Mouse (Mus musculus) midbrain, embryonic 15.5 days (tissue): ENCODE results near the gene Gm37240. TPM values are rescaled to one million over a fixed set of nuclear protein-coding genes. Genes with fewer than 3 reads are reported as not detected.

Experiments used
- ATAC-seq: fragments of 200-750 bp; cut with Nextera tagmentation; replicated peaks from 2 replicates; pipeline ENCODE4 v1.8.0; 2017; ENCODE audit warnings: moderate TSS enrichment
- H3K27ac ChIP-seq: fragments of 300-500 bp; sonication (generic); 2 replicates; pipeline ENCODE4 v1.5.1; 2015; ENCODE audit warnings: mild to moderate bottlenecking, inconsistent platforms
- H3K27me3 ChIP-seq: fragments of 300-500 bp; sonication (generic); replicated peaks from 2 replicates; pipeline ENCODE4 v1.6.1; 2015; ENCODE audit warnings: inconsistent platforms
- H3K36me3 ChIP-seq: fragments of 300-500 bp; sonication (generic); replicated peaks from 2 replicates; pipeline ENCODE4 v1.6.1; 2015; ENCODE audit warnings: inconsistent platforms
- H3K4me1 ChIP-seq: fragments of 300-500 bp; sonication (generic); 2 replicates; pipeline ENCODE4 v1.6.1; 2015; ENCODE audit warnings: inconsistent platforms
- H3K4me2 ChIP-seq: fragments of 300-500 bp; sonication (generic); 2 replicates; pipeline ENCODE4 v1.6.1; 2015; ENCODE audit warnings: inconsistent platforms, mild to moderate bottlenecking, moderate library complexity
- H3K4me3 ChIP-seq: fragments of 300-500 bp; sonication (generic); 2 replicates; pipeline ENCODE4 v1.5.1; 2015; ENCODE audit warnings: mild to moderate bottlenecking, inconsistent platforms
- H3K9ac ChIP-seq: fragments of 300-500 bp; sonication (generic); 2 replicates; pipeline ENCODE4 v1.6.1; 2015; ENCODE audit warnings: mild to moderate bottlenecking, inconsistent platforms
- H3K9me3 ChIP-seq: fragments of 300-500 bp; sonication (generic); 2 replicates; pipeline ENCODE4 v1.6.1; 2016; ENCODE audit warnings: inconsistent platforms
- WGBS: fragments of 180-500 bp; shearing (Covaris S2); methylation state at CpG from one replicate; pipeline ENCODE4 v1.1.7; 2015; ENCODE audit warnings: mixed read lengths; 5-methylcytosine and 5-hydroxymethylcytosine counted together
- polyA plus RNA-seq: library from polyadenylated mRNA; unstranded; fragments of >200 nt; fragmentation: Nextera tagmentation; extraction: Ambion mirVana; gene quantifications from 2 replicates; pipeline ENCODE4 v1.2.1, GENCODE M21; 2015

Gene Gm37240
- polyA plus RNA-seq, 1 experiment from 2014 or later: 0.40 TPM

DNA sequence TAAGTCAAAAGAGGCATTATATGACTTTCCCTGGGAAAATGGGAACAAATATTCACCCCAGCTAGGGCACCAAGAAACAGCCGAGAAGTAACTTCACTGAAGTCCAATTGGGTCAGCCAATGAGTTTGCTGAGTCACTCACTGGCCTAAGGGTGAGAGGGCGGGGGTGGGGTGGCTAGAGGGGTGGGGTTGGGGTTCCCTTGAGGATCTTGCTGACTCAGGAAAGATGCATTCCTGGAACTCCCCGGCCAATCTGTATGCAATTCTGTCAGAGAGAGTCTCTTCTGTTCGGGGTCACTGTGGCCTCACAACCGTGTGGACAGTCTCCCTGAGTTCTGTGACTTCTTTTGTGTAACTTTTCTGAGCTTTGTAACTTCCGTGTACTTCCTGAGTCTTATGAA is 635.7 kb downstream of the Gm37240 start:
- no peak for ATAC-seq
- Histone ChIP-seq H3K9me3 (no peaks in the 10 kb centered on the region), H3K4me1 (no peaks in the 10 kb centered on the region), H3K27ac (no peak overlapping the region), H3K36me3 (no peaks in the 10 kb centered on the region), H3K4me3 (no peak overlapping the region), H3K9ac (no peak overlapping the region), H3K27me3 (no peaks in the 10 kb centered on the region), H3K4me2 (no peak overlapping the region)
- 88% methylated on average over 6 of the region's 6 CpGs for WGBS

DNA sequence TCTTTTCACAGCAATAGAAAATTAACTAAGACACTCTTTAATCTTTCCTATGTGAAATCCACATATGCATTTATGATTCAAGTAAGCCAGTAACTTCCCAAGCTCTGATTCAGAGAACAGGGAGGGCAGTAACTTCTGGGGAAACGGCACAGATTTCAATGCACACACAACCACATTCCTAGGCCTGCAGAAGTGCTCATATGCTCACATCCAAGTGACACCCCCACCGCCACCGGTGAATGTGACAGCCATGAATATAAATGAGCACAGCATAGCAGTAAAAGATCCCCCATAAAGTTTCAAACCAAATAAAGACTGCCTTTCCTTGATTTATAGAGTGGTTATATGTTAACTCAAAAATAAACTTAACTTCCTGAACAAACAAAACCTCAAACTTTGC is 641.2 kb downstream of the Gm37240 start:
- 91% methylated on average over 3 of the region's 3 CpGs for WGBS
- ATAC-seq: no peak
- no peak overlapping the region for H3K27ac ChIP-seq

DNA sequence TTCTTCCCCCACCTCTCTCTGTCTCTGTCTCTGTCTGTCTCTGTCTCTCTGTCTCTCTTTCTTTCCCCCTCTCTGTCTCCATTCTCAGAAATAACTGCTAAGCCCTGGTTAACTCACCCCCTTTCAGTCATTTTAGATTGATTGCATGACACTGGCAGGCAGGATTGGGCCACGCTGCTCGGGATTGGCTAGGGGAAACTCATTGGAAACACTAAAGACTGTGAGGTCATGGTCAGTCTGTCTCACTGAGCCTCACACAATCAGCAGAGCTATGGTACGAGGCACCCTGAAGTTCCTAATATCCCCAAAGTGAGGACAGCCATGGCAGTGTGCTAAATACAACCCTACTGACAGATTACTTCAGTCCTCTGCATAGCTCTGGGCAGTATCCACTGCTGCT is 650.8 kb downstream of the Gm37240 start:
- no peaks in the 10 kb centered on the region for H3K36me3 ChIP-seq
- 82% methylated on average over 3 of the region's 3 CpGs for WGBS

More for the DNA sequence above, 641.2 kb downstream of the Gm37240 start:
- H3K4me1 ChIP-seq: no peaks in the 10 kb centered on the region
- no peak overlapping the region for H3K4me2 ChIP-seq
- H3K4me3 ChIP-seq: no peak overlapping the region
- H3K27me3 ChIP-seq: no peaks in the 10 kb centered on the region
- H3K36me3 ChIP-seq: no peaks in the 10 kb centered on the region
- no peak overlapping the region for H3K9ac ChIP-seq
- no peaks in the 10 kb centered on the region for H3K9me3 ChIP-seq

DNA sequence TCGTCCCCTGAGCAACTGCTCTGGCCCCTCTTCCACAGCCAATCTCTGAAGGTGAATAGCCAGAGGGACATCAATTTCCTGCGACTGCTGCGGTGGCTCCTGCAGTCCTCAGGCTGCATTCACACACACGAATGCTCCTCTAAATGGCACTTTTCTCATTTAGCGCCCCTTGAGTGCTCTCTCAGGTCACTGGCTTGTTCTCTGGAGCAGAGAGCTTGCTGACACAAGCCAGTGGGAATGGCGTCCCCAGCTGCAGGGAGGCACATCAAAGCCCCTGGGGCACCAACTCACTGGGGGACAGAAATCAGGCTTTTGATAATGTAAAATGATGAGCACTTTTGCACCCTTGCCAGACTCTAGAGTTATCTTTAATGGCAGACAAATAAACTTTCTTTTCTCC is 654.5 kb downstream of the Gm37240 start:
- H3K36me3 ChIP-seq: no peaks in the 10 kb centered on the region
- no peaks in the 10 kb centered on the region for H3K27me3 ChIP-seq
- H3K4me3 ChIP-seq: no peak overlapping the region
- no peak overlapping the region for H3K9ac ChIP-seq
- no peak overlapping the region for H3K4me2 ChIP-seq
- WGBS: 47% methylated on average over 6 of the region's 6 CpGs
- no peaks in the 10 kb centered on the region for H3K4me1 ChIP-seq
- H3K27ac ChIP-seq: no peak overlapping the region
- no peaks in the 10 kb centered on the region for H3K9me3 ChIP-seq
- ATAC-seq: no peak

More for the DNA sequence above, 650.8 kb downstream of the Gm37240 start:
- no peak overlapping the region for H3K9ac ChIP-seq
- H3K27ac ChIP-seq: no peak overlapping the region
- H3K27me3 ChIP-seq: no peaks in the 10 kb centered on the region
- no peak overlapping the region for H3K4me3 ChIP-seq
- no peaks in the 10 kb centered on the region for H3K4me1 ChIP-seq
- ATAC-seq: no peak
- H3K9me3 ChIP-seq: no peaks in the 10 kb centered on the region
- no peak overlapping the region for H3K4me2 ChIP-seq

DNA sequence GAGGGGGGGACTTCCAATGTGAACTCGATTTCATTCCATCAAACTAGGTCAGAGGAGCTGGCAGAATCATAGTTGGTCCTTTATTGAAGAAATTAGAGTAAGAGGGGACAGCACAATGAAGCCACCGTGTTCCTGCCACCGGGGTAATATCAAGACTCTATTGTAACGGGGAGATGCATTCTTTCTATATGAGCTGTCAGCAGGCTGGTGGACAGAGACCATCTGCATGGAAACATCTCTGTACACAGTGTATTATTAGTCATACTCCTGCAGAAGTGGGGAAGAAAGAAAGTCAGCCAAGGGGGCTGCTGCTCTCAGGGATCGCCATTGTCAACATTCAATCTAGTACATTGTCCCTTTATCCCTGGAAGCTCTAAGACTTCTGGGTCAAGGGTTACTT is 665.3 kb downstream of the Gm37240 start:
- H3K4me2 ChIP-seq: no peak overlapping the region
- H3K27me3 ChIP-seq: no peaks in the 10 kb centered on the region
- H3K9ac ChIP-seq: no peak overlapping the region
- H3K27ac ChIP-seq: no peak overlapping the region
- 79% methylated on average over 5 of the region's 5 CpGs for WGBS
- no peak overlapping the region for H3K4me3 ChIP-seq
- H3K36me3 ChIP-seq: no peaks in the 10 kb centered on the region
- ATAC-seq: no peak
- no peaks in the 10 kb centered on the region for H3K4me1 ChIP-seq
- H3K9me3 ChIP-seq: no peaks in the 10 kb centered on the region

DNA sequence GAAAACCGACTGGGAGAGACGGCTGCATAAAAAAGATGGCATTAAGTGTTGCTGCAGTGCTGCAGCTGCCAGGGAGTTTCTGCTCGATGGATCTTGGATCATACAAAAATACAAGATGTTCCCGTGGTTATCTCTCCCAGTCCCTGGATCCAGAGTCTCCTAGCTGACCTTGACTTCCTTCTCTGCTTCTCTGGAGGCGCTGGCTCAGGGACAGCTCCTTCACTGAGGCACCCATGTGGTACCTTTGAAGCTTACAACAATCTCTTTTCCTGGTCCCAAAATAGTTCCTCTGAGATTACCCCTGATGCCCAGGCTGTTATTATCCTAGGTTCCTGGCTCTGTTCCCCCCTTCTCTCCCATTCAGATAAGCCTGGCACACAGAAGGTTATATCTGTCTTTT is 672.4 kb downstream of the Gm37240 start:
- H3K27me3 ChIP-seq: no peaks in the 10 kb centered on the region
- no peak for ATAC-seq
- no peak overlapping the region for H3K9ac ChIP-seq
- no peak overlapping the region for H3K27ac ChIP-seq
- no peaks in the 10 kb centered on the region for H3K4me1 ChIP-seq
- H3K36me3 ChIP-seq: no peaks in the 10 kb centered on the region
- H3K4me2 ChIP-seq: no peak overlapping the region
- no peak overlapping the region for H3K4me3 ChIP-seq
- H3K9me3 ChIP-seq: no peaks in the 10 kb centered on the region
- 80% methylated on average over 5 of the region's 5 CpGs for WGBS

DNA sequence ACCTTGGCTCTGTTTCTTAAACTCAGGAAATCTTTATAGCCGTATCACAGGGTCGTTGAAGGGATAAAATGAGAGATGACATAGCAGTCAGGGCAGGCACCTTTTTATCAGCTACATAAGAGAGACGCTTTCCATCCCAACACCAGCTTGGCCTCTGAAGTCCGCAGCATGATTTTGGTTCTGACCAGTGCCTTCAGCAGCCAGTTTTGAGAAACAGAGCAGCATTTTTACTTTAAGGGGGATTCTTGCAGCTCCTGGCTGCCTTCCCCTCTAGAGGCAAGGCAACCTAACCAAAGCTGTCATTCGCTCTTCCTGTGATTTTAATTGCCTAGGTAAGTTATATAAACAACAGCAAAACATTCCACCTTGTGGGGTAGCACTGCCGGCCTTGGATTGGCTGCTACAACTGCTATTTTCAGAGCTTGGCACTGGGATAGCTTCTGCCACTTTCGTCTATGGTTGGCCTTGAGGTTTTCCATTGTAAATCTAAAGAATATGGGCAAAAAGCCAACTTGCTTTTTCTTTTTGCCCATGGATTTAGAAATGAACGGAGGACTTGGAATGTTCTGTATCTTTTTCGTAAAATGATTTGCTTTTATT is 674.5 kb downstream of the Gm37240 start:
- H3K9me3 ChIP-seq: no peaks in the 10 kb centered on the region
- 80% methylated on average over 9 of the region's 9 CpGs for WGBS
- no peak overlapping the region for H3K9ac ChIP-seq
- H3K4me2 ChIP-seq: no peak overlapping the region
- H3K4me1 ChIP-seq: no peaks in the 10 kb centered on the region
- ATAC-seq: no peak
- no peaks in the 10 kb centered on the region for H3K36me3 ChIP-seq
- H3K27me3 ChIP-seq: no peaks in the 10 kb centered on the region
- no peak overlapping the region for H3K27ac ChIP-seq
- H3K4me3 ChIP-seq: no peak overlapping the region

DNA sequence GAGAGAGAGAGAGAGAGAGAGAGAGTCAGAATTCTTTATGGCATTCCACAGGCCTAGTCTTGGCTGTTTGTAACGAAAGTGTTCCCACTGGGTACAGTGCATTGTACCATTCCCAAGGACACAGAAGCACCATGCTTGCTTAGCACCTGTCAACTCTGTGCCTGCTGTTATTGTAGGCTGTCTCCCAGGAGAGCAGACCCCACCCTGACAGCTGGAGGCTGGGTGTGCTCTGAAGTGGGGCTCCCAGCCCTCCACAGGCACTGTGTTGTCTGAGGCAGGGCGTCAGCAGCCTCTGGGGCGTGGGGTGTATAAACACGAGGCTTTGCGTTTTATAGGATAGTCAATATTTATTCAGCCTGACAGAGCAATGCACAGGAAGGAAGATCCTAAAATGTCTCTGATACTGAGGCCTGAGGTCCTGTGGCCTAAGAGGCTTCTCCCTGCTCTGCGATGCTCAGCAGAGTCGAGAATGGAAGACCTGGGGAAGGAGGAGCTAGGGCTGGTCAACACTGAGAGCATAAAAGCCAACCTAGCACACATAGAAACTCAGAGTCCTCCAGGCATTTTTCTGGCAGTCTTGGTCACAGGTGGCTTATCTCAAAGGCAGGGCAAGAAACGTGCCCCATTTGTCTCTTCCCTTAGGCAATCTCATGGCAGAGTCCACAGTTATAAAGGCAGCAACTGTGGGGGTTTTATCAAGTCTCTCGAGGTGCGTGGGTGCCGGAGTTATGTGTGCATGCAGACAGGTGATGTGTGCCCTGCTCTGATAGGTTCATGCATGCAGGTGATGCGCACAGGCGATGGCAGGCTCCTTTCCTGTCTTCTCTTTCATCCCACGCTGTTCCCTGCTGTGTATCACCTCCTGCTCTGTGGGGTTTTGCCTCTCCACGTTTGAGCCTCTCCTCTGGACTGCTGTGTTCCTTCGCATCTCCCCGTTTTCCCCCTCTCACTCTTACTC is 677.2 kb downstream of the Gm37240 start:
- no peaks in the 10 kb centered on the region for H3K36me3 ChIP-seq
- no peak for ATAC-seq
- no peak overlapping the region for H3K27ac ChIP-seq
- H3K4me3 ChIP-seq: no peak overlapping the region
- H3K4me1 ChIP-seq: no peaks in the 10 kb centered on the region
- H3K27me3 ChIP-seq: no peaks in the 10 kb centered on the region
- WGBS: 71% methylated on average over 17 of the region's 17 CpGs
- no peaks in the 10 kb centered on the region for H3K9me3 ChIP-seq
- no peak overlapping the region for H3K4me2 ChIP-seq
- H3K9ac ChIP-seq: no peak overlapping the region

DNA sequence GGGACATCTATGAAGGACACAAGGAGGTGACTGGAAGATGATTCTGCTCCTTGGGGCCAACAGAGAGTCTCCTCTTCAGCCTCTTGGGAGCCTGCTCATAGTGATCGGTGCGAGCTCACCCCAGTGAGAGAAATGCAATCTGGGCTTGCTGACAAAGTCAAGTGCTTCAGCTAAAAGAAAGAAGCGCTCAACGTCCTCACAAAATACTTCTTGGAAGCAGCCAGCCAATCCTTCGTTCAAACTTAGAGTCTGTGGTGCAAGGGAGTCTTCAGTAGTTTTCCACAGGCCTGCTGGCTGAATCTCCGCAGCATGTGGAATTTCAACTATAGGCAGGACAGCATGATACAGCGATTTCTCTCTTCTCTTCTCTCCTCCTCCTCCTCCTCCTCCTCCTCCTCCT is 680.8 kb downstream of the Gm37240 start:
- Histone ChIP-seq H3K27ac (no peak overlapping the region), H3K4me1 (no peaks in the 10 kb centered on the region), H3K4me3 (no peak overlapping the region), H3K36me3 (no peaks in the 10 kb centered on the region), H3K27me3 (no peaks in the 10 kb centered on the region), H3K9ac (no peak overlapping the region), H3K4me2 (no peak overlapping the region), H3K9me3 (no peaks in the 10 kb centered on the region)
- 90% methylated on average over 7 of the region's 7 CpGs for WGBS
- no peak for ATAC-seq

DNA sequence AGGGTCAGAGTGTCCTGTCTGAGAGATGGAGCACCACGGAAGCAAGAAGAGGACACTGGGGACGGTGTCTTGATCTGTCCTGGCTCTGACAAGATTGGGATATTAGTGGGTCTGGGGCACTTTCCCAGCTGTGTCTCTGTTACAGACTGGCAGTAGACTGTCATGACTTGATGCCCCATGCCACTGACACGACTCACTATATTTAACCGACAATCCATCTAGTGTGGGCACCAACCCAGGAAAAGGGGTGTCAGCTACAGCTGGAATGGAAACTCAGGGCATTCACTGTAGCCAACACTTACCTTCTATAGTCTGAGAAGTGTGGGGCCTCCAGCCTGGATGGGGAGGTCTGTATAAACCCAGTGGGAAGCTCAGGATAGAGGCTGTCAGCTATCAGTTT is 681.4 kb downstream of the Gm37240 start:
- H3K4me1 ChIP-seq: no peaks in the 10 kb centered on the region
- no peaks in the 10 kb centered on the region for H3K9me3 ChIP-seq
- 90% methylated on average over 4 of the region's 4 CpGs for WGBS
- no peak overlapping the region for H3K4me2 ChIP-seq
- no peak overlapping the region for H3K4me3 ChIP-seq
- ATAC-seq: no peak
- no peak overlapping the region for H3K9ac ChIP-seq
- no peak overlapping the region for H3K27ac ChIP-seq
- no peaks in the 10 kb centered on the region for H3K36me3 ChIP-seq
- no peaks in the 10 kb centered on the region for H3K27me3 ChIP-seq

DNA sequence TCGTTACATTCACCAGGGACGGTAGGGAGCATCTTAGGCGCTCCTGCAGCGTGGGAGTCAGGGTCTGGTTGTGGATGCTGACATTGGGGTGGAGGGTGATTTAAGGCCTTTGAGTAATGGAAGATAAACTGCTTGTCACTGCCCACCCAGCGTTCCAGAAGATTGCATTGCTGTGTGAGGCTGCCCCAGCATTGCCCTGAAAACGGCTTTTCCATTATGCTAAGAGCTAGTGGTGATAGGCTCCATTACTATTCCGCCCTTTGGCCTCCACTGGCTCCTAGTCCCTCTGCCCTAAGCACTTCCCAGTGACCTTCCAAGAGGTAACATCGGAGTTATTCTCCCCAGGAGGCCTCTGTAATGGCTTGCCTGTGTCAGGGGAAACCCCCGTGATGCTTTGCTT is 683.7 kb downstream of the Gm37240 start:
- Histone ChIP-seq H3K4me2 (no peak overlapping the region), H3K4me3 (no peak overlapping the region), H3K9ac (no peak overlapping the region), H3K36me3 (no peaks in the 10 kb centered on the region), H3K27me3 (no peaks in the 10 kb centered on the region), H3K27ac (no peak overlapping the region), H3K9me3 (no peaks in the 10 kb centered on the region), H3K4me1 (no peaks in the 10 kb centered on the region)
- WGBS: 68% methylated on average over 9 of the region's 9 CpGs
- ATAC-seq: no peak

DNA sequence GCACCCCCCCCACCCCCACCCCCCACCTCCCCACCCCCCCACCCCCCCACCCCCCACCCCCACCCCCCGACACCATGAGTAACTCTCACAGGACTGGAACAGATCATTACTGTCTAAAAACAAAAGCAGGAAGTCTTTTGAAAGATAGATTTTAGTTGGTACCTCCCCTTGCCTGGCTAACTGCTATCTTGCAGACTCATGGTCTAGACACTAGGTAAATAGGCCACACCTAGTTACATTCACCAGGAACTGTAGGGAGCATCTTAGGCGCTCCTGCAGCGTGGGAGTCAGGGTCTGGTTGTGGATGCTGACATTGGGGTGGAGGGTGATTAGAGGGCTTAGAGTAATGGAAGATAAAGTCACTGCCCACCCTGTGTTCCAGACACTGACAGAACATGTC is 684.6 kb downstream of the Gm37240 start:
- H3K4me1 ChIP-seq: no peaks in the 10 kb centered on the region
- 80% methylated on average over 3 of the region's 3 CpGs for WGBS

DNA sequence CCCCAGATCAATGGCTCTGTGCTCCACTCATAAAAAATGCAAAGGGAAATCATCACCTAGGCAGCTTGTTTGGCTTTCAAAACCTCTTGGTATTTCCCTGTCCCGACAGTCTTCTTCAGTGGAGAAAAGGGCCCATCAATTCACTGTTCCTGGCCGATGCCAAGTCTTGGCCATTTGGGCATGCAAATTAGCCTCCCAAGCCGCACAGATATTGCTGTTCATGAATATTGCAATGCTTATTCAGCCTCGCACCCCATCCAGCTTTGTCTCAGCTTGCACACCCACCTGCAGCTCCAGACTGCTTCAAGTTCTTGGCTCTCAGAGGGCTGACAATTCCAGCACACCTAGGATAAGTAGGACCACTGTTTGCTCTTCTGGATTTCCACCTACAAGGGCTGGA is 685.5 kb downstream of the Gm37240 start:
- no peak overlapping the region for H3K9ac ChIP-seq
- no peaks in the 10 kb centered on the region for H3K36me3 ChIP-seq
- no peaks in the 10 kb centered on the region for H3K9me3 ChIP-seq
- no peak overlapping the region for H3K4me3 ChIP-seq
- no peak for ATAC-seq
- WGBS: 42% methylated on average over 4 of the region's 4 CpGs
- no peaks in the 10 kb centered on the region for H3K4me1 ChIP-seq
- H3K27ac ChIP-seq: no peak overlapping the region
- H3K27me3 ChIP-seq: no peaks in the 10 kb centered on the region
- H3K4me2 ChIP-seq: no peak overlapping the region

More for the DNA sequence above, 684.6 kb downstream of the Gm37240 start:
- Histone ChIP-seq H3K27ac (no peak overlapping the region), H3K27me3 (no peaks in the 10 kb centered on the region), H3K4me2 (no peak overlapping the region), H3K9me3 (no peaks in the 10 kb centered on the region), H3K9ac (no peak overlapping the region), H3K36me3 (no peaks in the 10 kb centered on the region), H3K4me3 (no peak overlapping the region)
- ATAC-seq: no peak
